Mouse (Mus musculus): ENCODE measurements around the gene Rnf215.
A peak's percentile ranks its signal among the peaks of the same experiment; 100 is the strongest.
"Not testable (repeated sequence)": the region's sequence is repeated elsewhere in the genome, so short reads cannot be mapped to it uniquely, and the experiment has no call there.

Rnf215 gene

GRCm38 (mm10) chr11:4146381-4146780 is 11.4 kb downstream of the Rnf215 start:
- no peak for DNase-seq (ENCODE audit: low read depth, low spot score)

DNA sequence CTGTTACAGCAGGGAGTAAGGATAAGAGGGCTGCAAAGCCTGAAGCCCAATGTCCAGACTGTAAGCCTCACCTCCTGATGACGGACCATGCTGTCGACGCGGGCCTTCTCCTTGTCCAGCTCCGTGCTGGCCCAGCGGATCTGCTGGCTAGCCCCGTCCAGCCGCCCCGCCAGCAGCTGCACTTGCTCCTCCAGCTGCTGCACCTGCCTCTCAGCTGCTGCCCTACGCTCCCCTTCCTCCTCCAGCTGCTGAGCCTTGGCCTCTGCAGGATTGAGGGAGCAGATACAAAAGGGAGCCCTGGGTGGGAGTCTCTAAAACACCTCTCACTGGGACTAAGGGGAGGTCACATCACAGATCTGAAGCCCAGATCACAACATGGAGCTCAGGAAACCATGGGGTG is 12.1 kb downstream of the Rnf215 start:
- DNase-seq (ENCODE audit: low read depth, low spot score), result no peak

- DNase-seq (ENCODE audit: low read depth, low spot score), result no peak
These were observed 13.1 kb downstream of the Rnf215 start for GRCm38 (mm10) chr11:4148120-4148519.

- DNase-seq (ENCODE audit: low read depth, low spot score), result no peak
These were observed 13.6 kb downstream of the Rnf215 start for GRCm38 (mm10) chr11:4148536-4149156.

- DNase-seq (ENCODE audit: low read depth, low spot score), result no peak
These were observed 14.9 kb downstream of the Rnf215 start for GRCm38 (mm10) chr11:4149886-4150285.

DNA sequence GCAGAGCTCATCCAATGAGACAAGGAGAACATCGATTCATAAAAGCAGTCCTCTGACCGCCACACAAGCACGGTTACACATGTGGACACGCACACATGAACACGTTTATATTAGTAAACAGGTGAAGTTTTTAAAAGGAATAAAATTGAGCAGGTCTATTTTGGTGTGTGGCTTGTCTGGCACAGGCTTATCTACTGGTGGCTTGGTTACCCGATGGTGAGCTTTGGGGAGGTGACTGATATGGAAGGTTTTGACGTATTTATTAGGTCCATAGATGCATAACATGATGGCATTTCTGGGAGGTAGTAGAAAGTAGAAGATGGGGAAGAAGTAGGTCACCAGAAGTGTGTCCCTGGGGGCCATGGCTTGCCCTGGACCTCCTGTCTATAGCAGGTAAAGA is 18.7 kb downstream of the Rnf215 start:
- no peak for DNase-seq (ENCODE audit: low read depth, low spot score)

- DNase-seq (ENCODE audit: low read depth, low spot score), result no peak
These were observed 20.6 kb downstream of the Rnf215 start for GRCm38 (mm10) chr11:4155641-4156040.

GRCm38 (mm10) chr11:4158676-4159075 is 23.7 kb downstream of the Rnf215 start:
- no peak for DNase-seq (ENCODE audit: low read depth, low spot score)

DNA sequence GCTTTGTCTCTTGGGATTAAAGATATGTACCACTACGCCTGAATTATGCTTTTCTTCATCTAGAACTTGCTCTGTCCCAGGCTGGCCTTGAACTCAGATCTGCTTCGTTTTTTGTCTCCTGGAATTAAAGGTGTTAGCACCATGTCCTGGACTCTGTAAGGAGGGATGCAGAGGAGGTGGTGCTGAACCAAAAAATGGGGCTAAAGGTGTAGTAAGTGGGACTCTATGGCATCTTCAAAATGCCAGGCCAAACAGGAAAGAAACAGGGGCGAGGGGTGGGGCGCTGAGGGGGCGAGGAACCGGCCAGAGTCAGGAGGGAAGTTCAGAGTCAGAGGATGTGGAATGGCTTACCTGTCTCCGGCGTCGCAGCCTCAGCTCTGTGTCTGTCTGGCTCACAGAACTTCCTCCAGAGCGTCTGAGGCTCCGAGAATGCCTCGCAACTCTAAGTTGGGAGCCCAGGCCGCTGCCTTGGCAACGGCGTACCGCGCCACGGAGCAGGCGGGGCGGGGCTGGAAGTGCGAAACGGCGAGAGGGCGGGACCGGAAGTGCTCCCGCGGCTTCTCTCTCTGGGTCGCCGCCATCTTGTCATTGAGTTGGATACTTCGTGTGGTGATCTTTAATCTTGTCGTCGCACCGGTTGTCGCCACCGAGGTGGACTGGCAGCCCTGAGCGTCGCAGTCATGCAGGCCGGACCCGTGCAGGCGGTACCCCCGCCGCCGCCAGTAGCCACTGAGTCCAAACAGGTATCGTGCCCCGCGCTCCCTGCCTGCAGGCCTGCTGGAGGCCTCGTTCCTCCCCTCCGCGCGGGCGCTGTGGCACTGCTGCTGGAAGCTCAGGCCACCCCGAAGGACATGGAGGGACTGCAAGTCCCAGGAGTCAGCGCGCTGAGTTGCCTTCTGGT is 25.1 kb downstream of the Rnf215 start, which contains the start of the genes Ccdc157 and Sf3a1:
Gene Ccdc157, minus strand, starts transcription at position 486 of the 901 bp plus-strand sequence.
Gene Sf3a1, plus strand, starts transcription at position 543 of the 901 bp plus-strand sequence.
- peak; percentile 92 for DNase-seq (ENCODE audit: low read depth, low spot score)

DNA sequence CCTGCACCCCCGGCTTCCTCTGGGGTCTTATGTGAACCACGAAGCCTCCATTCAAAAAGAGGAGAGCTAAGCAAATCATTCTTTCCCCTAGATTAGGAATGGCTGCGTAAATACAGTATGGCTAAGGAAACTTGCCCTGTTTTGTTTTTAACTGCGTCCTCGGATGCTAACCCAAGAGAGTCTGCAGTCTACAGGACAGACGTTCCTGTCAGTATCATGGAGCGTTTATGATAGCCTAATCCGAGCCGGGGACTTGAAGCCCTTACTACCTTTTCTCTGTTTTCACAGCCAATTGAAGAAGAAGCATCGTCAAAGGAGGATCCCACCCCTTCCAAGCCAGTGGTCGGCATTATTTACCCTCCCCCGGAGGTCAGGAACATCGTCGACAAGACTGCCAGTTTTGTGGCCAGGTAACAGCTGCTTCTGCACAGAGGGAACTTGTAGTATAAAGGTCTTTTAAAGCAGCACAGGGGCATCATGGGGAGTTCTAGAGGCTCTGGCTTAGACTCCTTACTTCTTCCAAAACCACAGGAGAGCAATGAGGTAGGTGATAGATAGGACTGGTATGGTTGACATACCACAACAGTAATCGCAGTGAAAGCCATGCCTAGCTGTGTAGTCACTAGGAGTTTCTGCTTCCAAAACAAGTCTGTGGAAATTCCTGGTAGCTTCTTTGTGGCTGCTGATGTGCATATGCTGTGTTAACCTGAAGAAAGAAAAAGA is 25.9 kb downstream of the Rnf215 start:
- no peak for DNase-seq (ENCODE audit: low read depth, low spot score)

- DNase-seq (ENCODE audit: low read depth, low spot score), result no peak
These were observed 29.7 kb downstream of the Rnf215 start for GRCm38 (mm10) chr11:4164701-4165100.

DNA sequence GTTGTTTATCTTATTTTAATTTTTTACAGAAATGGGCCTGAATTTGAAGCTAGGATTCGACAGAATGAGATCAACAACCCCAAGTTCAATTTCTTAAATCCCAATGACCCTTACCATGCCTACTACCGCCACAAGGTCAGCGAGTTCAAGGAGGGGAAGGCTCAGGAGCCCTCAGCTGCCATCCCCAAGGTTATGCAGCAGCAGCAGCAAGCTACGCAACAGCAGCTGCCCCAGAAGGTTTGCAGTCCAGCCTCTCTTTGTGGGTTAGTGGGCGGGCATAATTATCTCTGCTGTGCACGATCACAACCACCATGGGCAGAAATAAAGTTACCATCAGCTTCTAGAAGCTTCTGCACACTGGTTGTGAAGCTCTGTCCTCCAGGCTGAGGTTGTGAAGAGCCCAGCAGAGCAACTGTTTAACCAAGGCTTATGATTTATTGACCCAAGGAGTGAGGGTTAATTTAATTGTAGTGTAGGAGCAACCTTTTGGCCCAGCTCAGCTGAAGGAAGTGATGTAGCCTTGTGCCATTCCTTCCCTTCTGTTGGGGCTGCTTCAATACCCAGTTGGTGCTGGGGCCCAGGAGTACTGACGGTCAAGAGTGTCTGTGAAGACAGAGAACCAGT is 31.6 kb downstream of the Rnf215 start:
- DNase-seq (ENCODE audit: low read depth, low spot score), result no peak

GRCm38 (mm10) chr11:4174586-4174985 is 39.6 kb downstream of the Rnf215 start:
- DNase-seq (ENCODE audit: low read depth, low spot score), result no peak

GRCm38 (mm10) chr11:4177716-4178115 is 42.7 kb downstream of the Rnf215 start:
- no peak for DNase-seq (ENCODE audit: low read depth, low spot score)

- no peak for DNase-seq (ENCODE audit: low read depth, low spot score)
These were observed 47.1 kb downstream of the Rnf215 start for GRCm38 (mm10) chr11:4182061-4182460.

DNA sequence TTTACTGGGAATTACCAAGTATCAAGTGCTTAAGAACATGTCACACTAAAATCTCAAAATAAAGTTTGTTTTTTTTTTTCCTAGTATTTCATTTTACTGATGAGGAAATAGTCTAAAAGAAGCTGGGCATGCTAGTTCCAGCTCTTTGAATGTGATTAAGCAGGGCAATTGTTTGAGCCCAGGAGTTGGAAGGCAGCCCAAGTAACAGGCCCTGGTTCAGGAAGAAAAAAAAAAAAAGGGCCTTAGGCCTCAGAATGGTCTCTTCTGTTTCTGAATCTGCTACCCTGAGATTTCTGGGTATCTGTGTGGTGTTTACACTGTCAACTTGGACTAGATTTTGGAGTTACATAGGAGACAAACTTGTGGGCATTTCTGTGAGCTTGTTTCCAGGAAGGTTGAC is 48.5 kb downstream of the Rnf215 start:
- no peak for DNase-seq (ENCODE audit: low read depth, low spot score)

DNA sequence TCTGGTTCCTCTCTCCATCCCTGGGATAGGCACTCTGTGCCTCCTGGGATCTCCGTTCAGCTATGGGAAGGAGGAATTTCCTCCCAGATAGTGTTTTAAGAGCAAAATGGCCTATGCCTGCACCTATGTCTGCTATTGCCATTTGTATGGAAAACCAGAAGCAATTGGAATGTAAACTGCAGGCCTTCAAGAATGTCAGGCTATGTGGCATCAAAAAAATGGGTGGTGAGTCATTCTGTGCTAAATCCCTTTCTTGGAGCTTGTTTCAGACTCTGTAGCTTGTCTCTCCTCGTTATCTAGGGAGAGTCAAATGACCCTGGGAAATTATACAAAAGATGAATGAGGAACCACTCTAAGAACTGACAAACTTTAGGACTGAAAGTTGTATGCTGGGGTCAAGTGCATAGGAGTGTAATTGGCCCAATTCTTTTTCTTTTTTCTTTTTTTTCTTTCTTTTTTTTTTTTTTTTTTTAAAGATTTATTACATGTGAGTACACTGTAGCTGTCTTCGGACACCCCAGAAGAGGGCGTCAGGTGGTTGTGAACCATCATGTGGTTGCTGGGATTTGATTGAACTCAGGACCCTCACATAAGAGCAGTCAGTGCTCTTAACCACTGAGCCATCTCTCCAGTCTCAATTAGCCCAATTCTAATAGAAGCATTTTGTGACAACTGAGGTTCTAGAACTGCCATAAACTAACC is 49.4 kb downstream of the Rnf215 start:
- DNase-seq (ENCODE audit: low read depth, low spot score), result peak; percentile 30

DNA sequence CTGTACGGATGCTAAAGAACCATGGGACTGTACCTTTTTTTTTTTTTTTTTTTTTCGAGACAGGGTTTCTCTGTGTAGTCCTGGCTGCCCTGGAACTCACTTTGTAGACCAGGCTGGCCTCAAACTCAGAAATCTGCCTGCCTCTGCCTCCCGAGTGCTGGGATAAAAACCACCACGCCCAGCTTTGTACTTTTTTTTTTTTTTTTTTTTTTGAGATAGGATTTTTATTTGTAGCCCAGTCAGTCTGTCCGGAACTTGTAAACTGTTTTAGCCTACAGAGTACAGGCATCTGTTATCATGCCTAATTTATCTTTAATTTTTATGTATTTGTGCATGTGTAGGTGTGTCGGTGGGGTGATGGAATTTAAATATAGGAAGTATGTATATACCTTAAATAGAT is 50.5 kb downstream of the Rnf215 start:
- DNase-seq (ENCODE audit: low read depth, low spot score), result not testable (repeated sequence)

DNA sequence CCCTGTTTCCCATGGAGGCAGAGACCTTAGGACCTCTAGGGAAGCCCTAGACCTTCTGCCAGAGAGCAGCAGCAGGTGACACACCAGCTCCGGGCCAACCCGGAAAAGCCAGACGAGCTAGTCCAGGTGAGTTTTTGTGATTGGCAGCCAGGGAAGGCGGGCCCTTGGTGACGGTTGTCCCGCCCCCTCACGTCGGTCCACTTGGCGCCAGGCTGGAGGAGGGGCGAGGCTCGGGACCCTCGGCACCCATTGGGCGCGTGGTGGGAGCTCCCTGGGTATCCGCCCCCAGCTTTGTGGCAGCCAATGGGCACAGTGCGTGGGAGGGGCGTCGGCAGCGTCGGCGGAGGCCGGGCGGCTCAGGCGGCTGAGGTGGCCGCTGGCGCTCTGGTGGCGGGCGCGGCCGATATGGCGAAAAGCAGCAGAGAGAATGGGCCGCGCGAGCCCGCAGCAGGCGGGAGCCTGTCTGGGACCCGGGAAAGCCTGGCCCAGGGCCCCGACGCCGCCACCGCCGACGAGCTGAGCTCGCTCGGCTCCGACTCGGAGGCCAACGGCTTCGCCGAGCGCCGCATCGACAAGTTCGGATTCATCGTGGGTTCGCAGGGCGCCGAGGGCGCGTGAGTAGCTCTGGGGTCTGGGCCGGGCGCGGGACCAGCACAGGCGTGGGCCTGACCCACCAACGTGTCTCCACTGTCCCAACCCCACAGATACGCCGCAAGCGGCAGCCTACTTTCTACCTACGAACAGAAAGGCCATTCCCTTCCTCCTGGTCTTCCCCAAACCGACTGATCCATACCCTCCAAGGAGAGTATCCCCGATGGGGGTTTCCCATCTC is 51.7 kb downstream of the Rnf215 start, which contains the start of gene Tbc1d10a:
Gene Tbc1d10a, plus strand, starts transcription at position 304 of the 832 bp plus-strand sequence.
- DNase-seq (ENCODE audit: low read depth, low spot score), result peak; percentile 98

DNA sequence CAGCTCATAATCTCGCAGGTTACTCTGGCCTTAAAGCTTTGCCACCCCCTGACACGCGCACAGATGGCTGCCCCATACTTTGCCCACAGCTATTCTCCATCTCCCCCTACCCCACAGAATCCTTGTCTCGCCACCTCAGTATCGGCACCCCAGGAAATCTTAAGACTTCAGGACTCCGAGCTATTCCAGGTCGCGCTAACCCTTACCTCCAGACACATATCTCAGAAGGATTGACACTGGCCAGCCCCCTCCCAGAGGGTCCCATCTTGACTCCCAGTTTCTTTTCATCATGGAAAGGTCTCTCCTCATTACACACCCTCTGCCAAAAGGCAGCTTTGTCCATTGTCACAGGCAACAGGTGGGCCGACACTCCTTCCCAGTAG is 52.3 kb downstream of the Rnf215 start:
- DNase-seq (ENCODE audit: low read depth, low spot score), result no peak
